Mouse (Mus musculus): ENCODE results near the gene Prmt1.

Prmt1 gene

DNA sequence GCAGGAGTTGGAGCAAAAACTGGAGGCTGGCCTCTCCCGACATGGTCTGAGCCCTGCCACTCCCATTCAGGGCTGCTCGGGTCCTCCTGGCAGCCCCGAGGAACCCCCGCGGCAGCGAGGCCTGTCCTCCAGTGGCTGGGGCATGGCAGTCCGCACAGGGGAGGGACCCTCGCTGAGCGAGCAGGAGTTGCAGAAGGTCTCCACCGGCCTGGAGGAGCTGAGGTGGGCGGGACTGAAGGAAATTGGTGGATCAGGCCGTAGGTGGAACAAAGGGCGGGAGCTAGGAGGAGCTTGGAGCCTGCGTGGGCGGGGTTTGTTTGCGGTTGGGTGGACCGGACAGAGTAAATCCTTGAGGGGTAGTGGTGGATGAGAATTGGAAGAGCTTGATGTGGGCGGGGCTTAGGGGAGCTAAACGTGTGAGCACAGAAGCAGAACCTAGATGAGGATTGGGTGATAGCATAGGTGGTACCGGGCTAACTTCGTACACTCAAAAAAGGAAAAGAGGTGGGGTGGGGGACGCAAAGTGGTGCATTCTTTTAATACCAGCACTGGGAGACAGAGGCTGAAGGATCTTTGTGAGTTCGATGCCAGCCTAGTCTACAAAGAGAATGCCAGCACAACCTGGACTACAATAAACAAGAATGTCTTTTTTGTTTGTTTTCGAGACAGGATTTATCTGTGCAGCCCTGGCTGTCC is 33.6 kb downstream of the Prmt1 start:
- DNase-seq (ENCODE audit: low spot score in 2 of 2), result peak; percentile 78 to 83

DNA sequence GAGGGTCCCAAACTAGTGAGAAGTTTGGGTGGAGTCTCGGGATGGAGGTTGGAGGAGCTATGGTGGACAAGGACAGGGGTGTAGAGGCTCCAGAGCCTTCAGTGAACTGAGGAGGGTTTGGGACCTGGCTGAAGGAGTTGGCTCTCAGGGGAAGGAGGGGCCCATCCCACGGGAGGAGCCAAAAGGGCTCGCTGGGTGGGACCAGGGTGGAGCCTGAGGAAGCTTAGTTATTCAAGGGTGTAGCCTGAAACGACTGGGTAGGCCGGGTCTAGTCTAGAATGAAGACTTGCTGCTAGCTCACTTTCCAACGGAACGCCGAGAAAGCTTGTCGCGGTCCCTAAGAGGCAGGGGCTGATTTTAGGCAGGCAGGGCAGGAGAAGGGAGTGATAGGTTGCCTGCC is 34.4 kb downstream of the Prmt1 start:
- DNase-seq (ENCODE audit: low spot score in 2 of 2), result no peak

DNA sequence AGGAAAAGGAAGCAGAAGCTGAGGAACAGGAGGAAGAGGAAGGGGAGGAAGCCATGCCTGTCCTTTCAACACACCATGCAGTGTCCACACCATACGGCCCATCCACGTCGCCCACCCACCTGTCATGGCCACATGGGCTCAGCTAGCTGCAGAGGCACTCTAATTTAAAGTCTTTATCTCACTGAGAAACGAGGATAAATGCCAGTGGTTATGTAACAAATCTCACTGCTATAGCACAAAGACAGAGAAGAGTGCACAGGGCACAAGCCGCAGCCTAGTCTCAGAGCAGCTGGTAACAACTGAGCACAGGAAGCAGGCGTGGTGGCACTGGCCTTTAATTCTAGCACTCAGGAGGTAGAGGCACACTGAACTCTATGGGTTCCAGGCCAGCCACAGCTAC is 36.4 kb downstream of the Prmt1 start:
- DNase-seq (ENCODE audit: low spot score in 2 of 2), result no peak

DNA sequence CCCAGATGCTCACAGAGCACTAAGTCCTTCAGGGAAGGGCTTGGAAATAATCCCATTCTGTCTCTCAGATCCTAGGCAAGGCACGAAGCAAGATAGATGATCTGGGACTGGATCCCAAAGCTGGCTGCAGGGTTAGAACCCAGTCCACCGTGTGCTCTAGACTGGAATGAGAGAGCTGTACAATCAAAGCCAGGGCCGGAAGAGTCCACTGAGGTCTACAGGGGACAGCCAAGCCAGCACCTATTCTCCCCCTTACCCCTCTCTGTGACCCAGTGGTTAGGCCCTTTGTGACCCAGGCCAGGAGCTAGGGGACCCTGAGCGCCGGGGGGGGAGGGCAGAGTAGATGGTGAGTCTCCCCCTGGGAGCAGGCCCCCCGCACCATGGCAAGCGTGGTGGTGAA is 43.5 kb downstream of the Prmt1 start, which contains the start of gene Tsks:
TSS of gene Tsks (plus strand) at position 301 of the 400 bp plus-strand sequence.
- DNase-seq (ENCODE audit: low spot score in 2 of 2), result no peak

DNA sequence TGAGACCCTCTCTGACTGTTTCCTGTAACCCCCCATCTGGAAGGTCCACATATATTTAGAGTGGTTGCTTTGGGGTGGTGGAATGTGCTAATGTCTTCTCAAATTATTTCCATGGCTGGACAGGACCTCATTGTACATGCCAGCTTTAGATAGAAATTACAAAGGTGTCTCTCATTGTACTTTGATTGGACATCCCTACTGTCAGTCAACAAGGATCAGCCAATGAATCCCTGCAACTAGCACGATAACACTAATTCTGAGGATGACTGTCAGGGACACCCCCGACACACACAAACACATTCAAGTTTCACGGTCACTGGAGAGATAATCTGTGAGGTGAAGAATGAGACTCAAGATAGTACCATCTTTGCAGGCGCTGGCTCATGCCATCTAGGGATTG is 47.7 kb downstream of the Prmt1 start:
- no peak for DNase-seq (ENCODE audit: low spot score in 2 of 2)

DNA sequence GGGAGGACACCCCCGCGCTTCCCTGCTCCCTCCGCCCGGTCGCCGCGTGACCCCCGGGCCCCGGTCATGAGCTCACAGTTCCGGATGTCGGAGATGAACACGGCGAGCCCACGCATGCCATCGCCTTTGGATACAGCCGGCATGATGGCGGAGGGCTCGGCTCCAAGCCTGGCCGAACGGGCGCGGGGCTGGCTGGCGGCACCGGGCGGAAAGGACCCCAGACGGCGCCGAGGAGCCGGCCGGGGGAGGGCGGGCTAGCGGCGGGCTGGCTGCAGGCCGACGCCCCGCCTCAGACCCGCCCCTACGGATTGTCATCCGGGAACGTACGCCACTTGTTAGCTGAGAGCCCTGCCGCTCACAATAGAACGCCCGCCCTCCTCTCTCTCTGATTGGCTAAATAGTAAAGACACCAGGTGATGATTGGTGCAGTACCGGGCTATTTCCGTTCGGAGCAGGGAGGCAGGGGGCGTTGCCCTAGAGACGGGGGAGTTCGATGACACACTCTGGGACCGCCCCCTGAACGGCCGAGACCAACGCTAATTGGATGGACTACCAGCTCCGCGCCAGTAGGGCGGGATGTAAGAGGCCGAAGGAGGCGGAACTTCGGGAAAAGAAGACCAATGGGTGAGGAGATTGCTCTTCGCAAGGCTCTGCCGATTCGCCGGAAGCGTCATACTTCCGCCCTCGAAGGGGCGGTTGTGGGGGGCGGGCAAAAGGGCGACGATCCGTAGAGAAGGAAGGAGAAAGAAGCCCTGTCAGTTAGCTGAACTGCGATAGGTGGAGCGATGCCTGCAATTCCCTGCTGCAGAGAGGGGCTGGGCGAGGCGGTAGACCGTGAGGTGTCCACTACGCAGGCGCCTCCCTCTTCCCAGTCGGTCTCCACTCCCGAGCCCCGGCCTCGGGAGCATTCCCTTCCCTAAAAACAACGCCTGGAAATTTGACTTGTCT is 56.9 kb downstream of the Prmt1 start, which contains the start of gene Ap2a1:
TSS of gene Ap2a1 (minus strand) at position 293 of the 948 bp plus-strand sequence.
- DNase-seq (ENCODE audit: low spot score in 2 of 2), result peak; percentile 99 to 100

DNA sequence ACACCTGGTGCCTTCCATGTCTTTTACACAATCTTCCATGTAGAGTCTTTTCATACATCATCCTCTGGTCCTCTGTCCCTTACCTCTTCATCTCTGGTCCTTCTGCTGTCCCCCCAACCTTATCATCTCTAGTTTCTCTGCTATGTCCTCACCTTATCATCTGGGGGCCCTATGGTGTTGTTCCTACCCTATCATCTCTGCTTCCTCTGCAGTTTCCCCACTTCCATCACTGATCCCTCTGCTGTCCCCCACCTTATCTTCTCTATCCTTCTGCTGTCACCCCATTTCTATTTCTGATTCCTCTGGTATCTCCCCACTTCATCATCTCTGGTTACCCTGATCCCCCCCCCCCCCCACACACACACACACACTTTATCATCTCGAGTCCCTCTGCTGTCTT is 57.8 kb downstream of the Prmt1 start:
- DNase-seq (ENCODE audit: low spot score in 2 of 2), result no peak
